Mouse (Mus musculus) liver, postnatal 0 days (tissue): ENCODE measurements around the gene Cnnm3. TPM values are rescaled to one million over a fixed set of nuclear protein-coding genes. Genes with fewer than 3 reads are reported as not detected.

Source experiments
- ATAC-seq: fragments of 200-750 bp; cut with Nextera tagmentation; 2 replicates; pipeline ENCODE4 v1.8.0; 2017; ENCODE audit warnings: mild to moderate bottlenecking, moderate library complexity
- DNase-seq: peaks from one replicate; pipeline ENCODE4 v3.0.0-alpha.2; 2016
- H3K27ac ChIP-seq: fragments of 300-500 bp; sonication (generic); 2 replicates; pipeline ENCODE4 v1.5.1; 2014; ENCODE audit warnings: antibody characterized with exemption, moderate library complexity, mild to moderate bottlenecking, low read depth
- H3K27me3 ChIP-seq: fragments of 300-500 bp; sonication (generic); 2 replicates; pipeline ENCODE4 v1.6.1; 2014; ENCODE audit warnings: low read length, control low read depth, mixed read lengths; ENCODE audit not compliant: insufficient read depth
- H3K36me3 ChIP-seq: fragments of 300-500 bp; sonication (generic); replicated peaks from 2 replicates; pipeline ENCODE4 v1.6.1; 2014; ENCODE audit warnings: mild to moderate bottlenecking, control low read depth, low read length, moderate library complexity, mixed read lengths; ENCODE audit not compliant: insufficient read depth
- H3K4me1 ChIP-seq: fragments of 300-500 bp; sonication (generic); 2 replicates; pipeline ENCODE4 v1.6.1; 2014; ENCODE audit warnings: antibody characterized with exemption, mild to moderate bottlenecking, control low read depth; ENCODE audit not compliant: insufficient read depth
- H3K4me2 ChIP-seq: fragments of 300-500 bp; sonication (generic); 2 replicates; pipeline ENCODE4 v1.6.1; 2014; ENCODE audit warnings: low read depth, mild to moderate bottlenecking, low read length, moderate library complexity, mixed read lengths
- H3K4me3 ChIP-seq: fragments of 300-500 bp; sonication (generic); 2 replicates; pipeline ENCODE4 v1.5.1; 2014; ENCODE audit warnings: low read depth, low read length
- H3K9ac ChIP-seq: fragments of 300-500 bp; sonication (generic); replicated peaks from 2 replicates; pipeline ENCODE4 v1.6.1; 2014; ENCODE audit warnings: mild to moderate bottlenecking, moderate library complexity
- H3K9me3 ChIP-seq: fragments of 300-500 bp; sonication (generic); 2 replicates; pipeline ENCODE4 v1.6.1; 2016; ENCODE audit warnings: mild to moderate bottlenecking, control low read depth, low read length, mixed read lengths
- CTCF ChIP-seq: sonication (generic); IDR thresholded peaks from 2 replicates; pipeline ENCODE4 v1.5.1; 2016; ENCODE audit warnings: antibody characterized with exemption, low read depth
- EP300 ChIP-seq: IDR thresholded peaks from 2 replicates; pipeline ENCODE4 v1.6.1; 2016; ENCODE audit warnings: antibody characterized with exemption, low read depth, mild to moderate bottlenecking
- WGBS: fragments of 180-500 bp; shearing (Covaris S2); extraction: QIAGEN DNeasy Blood & Tissue Kit; methylation state at CpG from one replicate; pipeline ENCODE4 v1.1.7; 2014; ENCODE audit not compliant: insufficient replicate concordance; 5-methylcytosine and 5-hydroxymethylcytosine counted together
- polyA plus RNA-seq: library from polyadenylated mRNA; unstranded; fragments of >200 nt; fragmentation: Nextera tagmentation; extraction: Ambion mirVana; gene quantifications from 2 replicates; pipeline ENCODE4 v1.2.1, GENCODE M21; 2015

Cnnm3 gene
- polyA plus RNA-seq, 1 experiment from 2014 or later = 0.92 TPM

- DNase-seq (peak; percentile 88), ATAC-seq (peak; percentile 81)
- Histone ChIP-seq H3K4me3 (peak overlapping the region; percentile 68), H3K27ac (peak overlapping the region; percentile 94), H3K4me2 (peak overlapping the region; percentile 84), H3K36me3 (peaks cover 11% of the 10 kb centered on the region), H3K27me3 (peaks cover 37% of the 10 kb centered on the region), H3K4me1 (peaks cover 20% of the 10 kb centered on the region), H3K9me3 (no peaks in the 10 kb centered on the region), H3K9ac (peak overlapping the region; percentile 80)
- peak; percentile 82 for TF ChIP-seq CTCF
- TF ChIP-seq EP300 = no peak
- under 1% methylated on average over 52 of the region's 52 CpGs for WGBS
These were observed 45.1 kb downstream of the Cnnm3 start for GRCm38 (mm10) chr1:36556553-36557456.

GRCm38 (mm10) chr1:36557457-36558011 is 45.9 kb downstream of the Cnnm3 start:
- Histone ChIP-seq H3K4me3 (peak overlapping the region; percentile 68), H3K9me3 (no peaks in the 10 kb centered on the region), H3K36me3 (peaks cover 7% of the 10 kb centered on the region), H3K4me1 (peaks cover 21% of the 10 kb centered on the region), H3K4me2 (peak overlapping the region; percentile 84), H3K27ac (peak overlapping the region; percentile 94), H3K27me3 (peaks cover 37% of the 10 kb centered on the region), H3K9ac (peak overlapping the region; percentile 80)
- under 1% methylated on average over 42 of the region's 48 CpGs for WGBS
- ATAC-seq (peak; percentile 44), DNase-seq (peak; percentile 70)
- no peak for TF ChIP-seq CTCF
- TF ChIP-seq EP300 = no peak

GRCm38 (mm10) chr1:36558031-36558993 is 46.6 kb downstream of the Cnnm3 start, which contains the start of gene Sema4c:
Gene Sema4c (minus strand): TSS chr1:36558349.
- Histone ChIP-seq H3K27me3 (peaks cover 37% of the 10 kb centered on the region), H3K4me1 (peaks cover 25% of the 10 kb centered on the region), H3K36me3 (peaks cover 4% of the 10 kb centered on the region), H3K4me3 (peak within 1 kb of the TSS; percentile 68), H3K9me3 (no peaks in the 10 kb centered on the region), H3K9ac (peak within 1 kb of the TSS; percentile 80), H3K27ac (peak within 1 kb of the TSS; percentile 94), H3K4me2 (peak within 1 kb of the TSS; percentile 84)
- peak; percentile 68 for DNase-seq
- ATAC-seq = peak; percentile 5
- WGBS = 2% methylated on average over 62 of the region's 69 CpGs
- no peak for TF ChIP-seq CTCF
- no peak for TF ChIP-seq EP300

GRCm38 (mm10) chr1:36559256-36559655 is 47.6 kb downstream of the Cnnm3 start:
- H3K4me2 ChIP-seq = peak overlapping the region; percentile 84
- no peak overlapping the region for H3K27ac ChIP-seq
- 27% methylated on average over 4 of the region's 4 CpGs for WGBS
- TF ChIP-seq CTCF (0 out of 2 replicates have a peak, but pooled peaks have one; percentile 1), EP300 (no peak)
- no peak overlapping the region for H3K9ac ChIP-seq
- no peaks in the 10 kb centered on the region for H3K36me3 ChIP-seq
- no peak overlapping the region for H3K4me3 ChIP-seq
- DNase-seq (no peak), ATAC-seq (no peak)
- H3K4me1 ChIP-seq = peaks cover 27% of the 10 kb centered on the region
- peaks cover 37% of the 10 kb centered on the region for H3K27me3 ChIP-seq
- H3K9me3 ChIP-seq = no peaks in the 10 kb centered on the region

- H3K27ac ChIP-seq = no peak overlapping the region
- H3K36me3 ChIP-seq = no peaks in the 10 kb centered on the region
- no peak for ATAC-seq
- H3K4me3 ChIP-seq = no peak overlapping the region
- 44% methylated on average over 5 of the region's 5 CpGs for WGBS
- peaks cover 37% of the 10 kb centered on the region for H3K27me3 ChIP-seq
- no peak for DNase-seq
- H3K4me1 ChIP-seq = peaks cover 26% of the 10 kb centered on the region
- H3K4me2 ChIP-seq = no peak overlapping the region
- H3K9ac ChIP-seq = no peak overlapping the region
- no peaks in the 10 kb centered on the region for H3K9me3 ChIP-seq
- TF ChIP-seq CTCF = no peak
- no peak for TF ChIP-seq EP300
These were observed 48.2 kb downstream of the Cnnm3 start for GRCm38 (mm10) chr1:36559888-36560287.
